Mouse (Mus musculus) thymus, adult 2 months (tissue): ENCODE measurements around the gene Vmn2r8.
"Not testable (repeated sequence)": the region's sequence is repeated elsewhere in the genome, so short reads cannot be mapped to it uniquely, and the experiment has no call there.

Experiments
- CTCF ChIP-seq: fragments of 200-500 bp; IDR thresholded peaks from 2 replicates; pipeline ENCODE4 v1.5.1; 2012; ENCODE audit warnings: mild to moderate bottlenecking, control low read depth, low read length, moderate library complexity, borderline replicate concordance; ENCODE audit not compliant: control insufficient read depth, poor library complexity, insufficient read depth; ENCODE audit errors: extremely low read depth
- POLR2A ChIP-seq: fragments of 200-500 bp; IDR thresholded peaks from 2 replicates; pipeline ENCODE4 v1.6.1; 2012; ENCODE audit warnings: mild to moderate bottlenecking, low read length, control low read depth, moderate library complexity; ENCODE audit not compliant: control insufficient read depth, poor library complexity, insufficient read depth; ENCODE audit errors: extremely low read depth

GRCm38 (mm10) chr5:108790385-108790784, 18.3 kb downstream of the Vmn2r8 start:
- TF ChIP-seq CTCF, POLR2A: not testable (repeated sequence)
